Mouse (Mus musculus) kidney, adult 2 months (tissue): Measurements from ENCODE around the gene Ccr1. TPM values are rescaled to one million over a fixed set of nuclear protein-coding genes. Genes with fewer than 3 reads are reported as not detected.
A peak's percentile ranks its signal among the peaks of the same experiment; 100 is the strongest.

Experiments used
- DNase-seq: peaks from one replicate; pipeline ENCODE4 v3.0.0; 2021
- H3K27ac ChIP-seq: fragments of 200-500 bp; 2 replicates; pipeline ENCODE4 v1.5.1; 2012; ENCODE audit warnings: low read depth, low read length, control low read depth, inconsistent platforms; ENCODE audit not compliant: insufficient read depth
- H3K27me3 ChIP-seq: fragments of 200-500 bp; replicated peaks from 2 replicates; pipeline ENCODE4 v1.6.1; 2012; ENCODE audit warnings: mild to moderate bottlenecking, moderate library complexity, low read length, inconsistent platforms; ENCODE audit not compliant: control insufficient read depth, insufficient read depth
- H3K36me3 ChIP-seq: fragments of 200-500 bp; 2 replicates; pipeline ENCODE4 v1.6.1; 2012; ENCODE audit warnings: mild to moderate bottlenecking, moderate library complexity, low read length, inconsistent platforms; ENCODE audit not compliant: control insufficient read depth, insufficient read depth
- H3K4me1 ChIP-seq: fragments of 200-500 bp; 2 replicates; pipeline ENCODE4 v1.6.1; 2011; ENCODE audit warnings: low read length; ENCODE audit not compliant: control insufficient read depth, insufficient read depth
- H3K4me3 ChIP-seq: fragments of 200-500 bp; 2 replicates; pipeline ENCODE4 v1.5.1; 2011; ENCODE audit warnings: mild to moderate bottlenecking, low read depth, low read length, control low read depth; ENCODE audit not compliant: insufficient read depth
- CTCF ChIP-seq: fragments of 200-500 bp; conservative IDR thresholded peaks from 2 replicates; pipeline ENCODE4 v1.5.1; 2011; ENCODE audit warnings: low read depth, mild to moderate bottlenecking, control low read depth, low read length, moderate library complexity, mixed read lengths; ENCODE audit not compliant: insufficient read depth, insufficient read length
- POLR2A ChIP-seq: fragments of 200-500 bp; IDR thresholded peaks from one replicate; pipeline ENCODE4 v1.6.1; 2011; ENCODE audit warnings: low read depth, low read length, control low read depth
- WGBS: fragments of 180-500 bp; shearing (Covaris S2); methylation state at CpG from one replicate; pipeline ENCODE4 v1.1.7; 2018; 5-methylcytosine and 5-hydroxymethylcytosine counted together
- polyA plus RNA-seq: library from polyadenylated mRNA; depleted of rRNA; stranded (reverse); fragments of >200 nt; gene quantifications from 2 replicates; pipeline ENCODE4 v1.2.3, GENCODE M21; 2012; rRNA removed

The Ccr1 gene
- 0.72 and 0.81 TPM in 2 replicates for polyA plus RNA-seq

GRCm38 (mm10) chr9:123968290-123968912 lies at the start of gene Ccr1:
Gene Ccr1, minus strand, starts transcription at chr9:123968692.
- H3K4me3 ChIP-seq = no peak within 1 kb of the TSS
- TF ChIP-seq POLR2A (no peak), CTCF (no peak)
- H3K27ac ChIP-seq = no peak within 1 kb of the TSS; the same call in 1 of the 2 replicates
- H3K27me3 ChIP-seq = no peaks in the 10 kb centered on the region
- peak; percentile 63 for DNase-seq
- 76% methylated on average over 1 of the region's 1 CpGs for WGBS
- no peaks in the 10 kb centered on the region for H3K36me3 ChIP-seq
- peaks cover 2% of the 10 kb centered on the region; the same call in 1 of the 2 replicates for H3K4me1 ChIP-seq

DNA sequence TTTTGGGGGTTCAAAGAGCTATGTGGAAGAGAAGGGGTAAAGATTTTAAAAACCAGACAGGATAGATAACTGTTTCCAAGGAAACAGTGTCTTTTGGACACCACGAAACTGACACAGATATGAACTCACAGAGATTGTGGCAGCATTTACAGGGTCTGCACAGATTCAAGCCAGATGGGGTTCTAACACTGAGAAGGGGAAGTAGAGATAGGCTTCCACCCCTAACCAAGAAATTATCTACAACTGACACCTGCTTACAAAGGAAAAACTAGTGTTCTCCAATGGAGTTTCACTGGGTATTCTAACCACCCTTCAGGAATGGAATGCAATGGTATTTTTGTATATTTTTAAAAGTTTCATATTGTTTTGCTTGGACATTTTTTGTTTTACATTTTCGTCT lies 47.6 kb upstream of the Ccr1 start:
- Histone ChIP-seq H3K27ac (no peak overlapping the region), H3K4me1 (no peaks in the 10 kb centered on the region), H3K36me3 (no peaks in the 10 kb centered on the region), H3K27me3 (no peaks in the 10 kb centered on the region), H3K4me3 (no peak overlapping the region)
- DNase-seq = no peak
- TF ChIP-seq POLR2A (no peak), CTCF (no peak)
- 66% methylated on average over 2 of the region's 2 CpGs for WGBS

- no peak overlapping the region for H3K27ac ChIP-seq
- H3K27me3 ChIP-seq = no peaks in the 10 kb centered on the region
- no peak overlapping the region for H3K4me3 ChIP-seq
- no peak for TF ChIP-seq CTCF
- no peak for TF ChIP-seq POLR2A
- 83% methylated on average over 2 of the region's 2 CpGs for WGBS
- H3K4me1 ChIP-seq = no peaks in the 10 kb centered on the region
- no peaks in the 10 kb centered on the region for H3K36me3 ChIP-seq
- no peak for DNase-seq
Observed at GRCm38 (mm10) chr9:124014985-124015652, 46.6 kb upstream of the Ccr1 start.

DNA sequence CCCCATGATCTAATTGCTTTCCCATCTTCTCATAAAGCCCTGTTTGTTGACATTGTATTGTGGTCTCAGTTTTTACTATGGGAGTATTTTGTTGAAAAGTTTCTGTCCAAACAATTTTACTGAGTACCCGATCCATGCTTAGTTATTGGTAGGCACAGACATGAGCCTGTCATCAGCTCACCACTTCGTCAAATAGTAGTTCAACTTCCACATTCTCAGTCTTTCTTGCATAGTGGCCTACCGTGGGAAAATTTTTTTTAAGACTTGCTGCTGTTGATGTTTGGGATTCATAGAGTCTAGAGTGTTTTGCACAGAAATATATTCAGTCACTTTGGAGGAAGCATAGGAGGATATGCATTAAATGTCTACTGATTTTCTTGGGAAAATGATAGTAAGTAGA lies 44.8 kb upstream of the Ccr1 start:
- no peaks in the 10 kb centered on the region for H3K27me3 ChIP-seq
- no peak overlapping the region for H3K4me3 ChIP-seq
- no peak overlapping the region for H3K27ac ChIP-seq
- H3K36me3 ChIP-seq = no peaks in the 10 kb centered on the region
- no peak for DNase-seq
- H3K4me1 ChIP-seq = no peaks in the 10 kb centered on the region
- TF ChIP-seq CTCF (no peak), POLR2A (no peak)
- WGBS = 82% methylated on average over 3 of the region's 3 CpGs

- no peaks in the 10 kb centered on the region for H3K4me1 ChIP-seq
- no peaks in the 10 kb centered on the region for H3K27me3 ChIP-seq
- no peak overlapping the region for H3K4me3 ChIP-seq
- 75% methylated on average over 2 of the region's 2 CpGs for WGBS
- H3K27ac ChIP-seq = no peak overlapping the region
- no peak for DNase-seq
- TF ChIP-seq POLR2A = no peak
- no peak for TF ChIP-seq CTCF
- H3K36me3 ChIP-seq = no peaks in the 10 kb centered on the region
Observed at GRCm38 (mm10) chr9:124012691-124013090, 44.2 kb upstream of the Ccr1 start.

- WGBS = 67% methylated on average over 2 of the region's 2 CpGs
Observed at GRCm38 (mm10) chr9:123999784-124000183, 31.3 kb upstream of the Ccr1 start.

DNA sequence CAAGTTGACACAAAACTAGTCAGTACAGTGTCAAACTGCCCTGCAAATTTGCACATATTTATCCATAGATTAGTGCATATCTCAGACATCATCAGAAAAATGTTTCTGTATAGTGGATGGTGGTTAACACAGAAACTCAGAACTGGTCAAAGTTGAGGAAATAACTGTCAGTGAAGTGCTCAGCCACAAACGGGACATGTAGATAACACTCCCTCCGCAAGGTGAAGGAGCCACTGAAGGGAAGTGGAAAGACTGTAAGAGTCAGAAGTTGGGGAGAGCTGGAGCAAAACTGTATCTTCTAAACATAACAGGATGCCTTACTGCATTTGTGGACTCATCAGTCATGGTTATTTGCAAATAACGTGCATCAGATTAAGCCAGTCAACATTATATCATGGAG lies 29.2 kb upstream of the Ccr1 start:
- TF ChIP-seq CTCF (no peak), POLR2A (no peak)
- WGBS = 71% methylated on average over 3 of the region's 3 CpGs

More at GRCm38 (mm10) chr9:123999784-124000183, 31.3 kb upstream of the Ccr1 start:
- Histone ChIP-seq H3K36me3 (no peaks in the 10 kb centered on the region), H3K27me3 (no peaks in the 10 kb centered on the region), H3K4me3 (no peak overlapping the region), H3K27ac (no peak overlapping the region), H3K4me1 (no peaks in the 10 kb centered on the region)
- DNase-seq = no peak
- TF ChIP-seq CTCF = no peak
- TF ChIP-seq POLR2A = no peak

More for the DNA sequence above, 29.2 kb upstream of the Ccr1 start:
- H3K36me3 ChIP-seq = no peaks in the 10 kb centered on the region
- no peaks in the 10 kb centered on the region for H3K4me1 ChIP-seq
- DNase-seq = no peak
- no peak overlapping the region for H3K4me3 ChIP-seq
- H3K27ac ChIP-seq = no peak overlapping the region
- no peaks in the 10 kb centered on the region for H3K27me3 ChIP-seq
